Mouse (Mus musculus): ENCODE data around the gene Dnah2. TPM values are rescaled to one million over a fixed set of nuclear protein-coding genes. Genes with fewer than 3 reads are reported as not detected.
"Not testable (repeated sequence)": the region's sequence is repeated elsewhere in the genome, so short reads cannot be mapped to it uniquely, and the experiment has no call there.

Gene Dnah2
- polyA plus RNA-seq, 1 experiment from 2014 or later = 4.8 TPM

GRCm38 (mm10) chr11:69546423-69547053, 2.4 kb downstream of the Dnah2 start:
- peak; percentile 81 for ATAC-seq (ENCODE audit: low FRiP score, low TSS enrichment)
- peak; percentile 92 for DNase-seq
- H3K4me2 ChIP-seq (ENCODE audit: low read length) = peak overlapping the region; percentile 88
- no peaks in the 10 kb centered on the region for H3K9me3 ChIP-seq (ENCODE audit: control insufficient read depth, low read length)
- H3K27me3 ChIP-seq (ENCODE audit: control insufficient read depth, insufficient read depth, low read length) = no peaks in the 10 kb centered on the region
- H3K36me3 ChIP-seq (ENCODE audit: control insufficient read depth, insufficient read depth, low read length) = no peaks in the 10 kb centered on the region
- H3K9ac ChIP-seq (replicated peaks; ENCODE audit: low read length) = peak overlapping the region; percentile 61
- WGBS = under 1% methylated on average over 44 of the region's 44 CpGs
- peaks cover 48% of the 10 kb centered on the region for H3K4me1 ChIP-seq (ENCODE audit: control insufficient read depth, insufficient read depth, low read length)
- H3K4me3 ChIP-seq (replicated peaks; ENCODE audit: low read depth, low read length) = peak overlapping the region; percentile 42
- peak overlapping the region; percentile 93 for H3K27ac ChIP-seq (replicated peaks; ENCODE audit: low read depth, low read length)

- Histone ChIP-seq H3K9me3 (ENCODE audit: control insufficient read depth, low read length) (no peaks in the 10 kb centered on the region), H3K4me1 (ENCODE audit: control insufficient read depth, insufficient read depth, low read length) (peaks cover 48% of the 10 kb centered on the region), H3K4me2 (ENCODE audit: low read length) (peak overlapping the region; percentile 88), H3K4me3 (replicated peaks; ENCODE audit: low read depth, low read length) (peak overlapping the region; percentile 42), H3K36me3 (ENCODE audit: control insufficient read depth, insufficient read depth, low read length) (no peaks in the 10 kb centered on the region), H3K9ac (replicated peaks; ENCODE audit: low read length) (peak overlapping the region; percentile 61), H3K27ac (replicated peaks; ENCODE audit: low read depth, low read length) (peak overlapping the region; percentile 93), H3K27me3 (ENCODE audit: control insufficient read depth, insufficient read depth, low read length) (no peaks in the 10 kb centered on the region)
- ATAC-seq (ENCODE audit: low FRiP score, low TSS enrichment) (0 out of 2 replicates have a peak, but pooled peaks have one; percentile 5), DNase-seq (peak; percentile 60)
- 9% methylated on average over 7 of the region's 7 CpGs for WGBS
Measured at GRCm38 (mm10) chr11:69545957-69546356, 3.0 kb downstream of the Dnah2 start.

GRCm38 (mm10) chr11:69543598-69543997, 5.3 kb downstream of the Dnah2 start:
- Histone ChIP-seq H3K4me3 (replicated peaks; ENCODE audit: low read depth, low read length) (no peak overlapping the region), H3K9ac (replicated peaks; ENCODE audit: low read length) (no peak overlapping the region), H3K9me3 (ENCODE audit: control insufficient read depth, low read length) (no peaks in the 10 kb centered on the region), H3K27me3 (ENCODE audit: control insufficient read depth, insufficient read depth, low read length) (no peaks in the 10 kb centered on the region), H3K27ac (replicated peaks; ENCODE audit: low read depth, low read length) (peak overlapping the region; percentile 71), H3K4me2 (ENCODE audit: low read length) (0 out of 2 replicates have a peak overlapping the region, but pooled peaks have one; percentile 2), H3K4me1 (ENCODE audit: control insufficient read depth, insufficient read depth, low read length) (peaks cover 40% of the 10 kb centered on the region), H3K36me3 (ENCODE audit: control insufficient read depth, insufficient read depth, low read length) (no peaks in the 10 kb centered on the region)
- WGBS = 13% methylated on average over 3 of the region's 3 CpGs
- ATAC-seq (ENCODE audit: low FRiP score, low TSS enrichment) (no peak), DNase-seq (peak; percentile 69)

- not testable (repeated sequence) for ATAC-seq (ENCODE audit: low FRiP score, low TSS enrichment); DNase-seq; H3K27me3 ChIP-seq (ENCODE audit: control insufficient read depth, insufficient read depth, low read length); H3K4me3 ChIP-seq (replicated peaks; ENCODE audit: low read depth, low read length); H3K36me3 ChIP-seq (ENCODE audit: control insufficient read depth, insufficient read depth, low read length); H3K4me2 ChIP-seq (ENCODE audit: low read length); H3K9me3 ChIP-seq (ENCODE audit: control insufficient read depth, low read length); H3K27ac ChIP-seq (replicated peaks; ENCODE audit: low read depth, low read length); H3K9ac ChIP-seq (replicated peaks; ENCODE audit: low read length)
- 88% methylated on average over 1 of the region's 3 CpGs for WGBS
- peaks cover 23% of the 10 kb centered on the region for H3K4me1 ChIP-seq (ENCODE audit: control insufficient read depth, insufficient read depth, low read length)
Measured at GRCm38 (mm10) chr11:69541741-69542140, 7.2 kb downstream of the Dnah2 start.

- Histone ChIP-seq H3K4me2 (ENCODE audit: low read length) (no peak overlapping the region), H3K9me3 (ENCODE audit: control insufficient read depth, low read length) (no peaks in the 10 kb centered on the region), H3K27ac (replicated peaks; ENCODE audit: low read depth, low read length) (no peak overlapping the region), H3K9ac (replicated peaks; ENCODE audit: low read length) (no peak overlapping the region), H3K27me3 (ENCODE audit: control insufficient read depth, insufficient read depth, low read length) (no peaks in the 10 kb centered on the region), H3K4me1 (ENCODE audit: control insufficient read depth, insufficient read depth, low read length) (peaks cover 17% of the 10 kb centered on the region), H3K4me3 (replicated peaks; ENCODE audit: low read depth, low read length) (no peak overlapping the region), H3K36me3 (ENCODE audit: control insufficient read depth, insufficient read depth, low read length) (no peaks in the 10 kb centered on the region)
- no peak for DNase-seq
- 92% methylated on average over 2 of the region's 2 CpGs for whole genome bisulfite sequencing
- no peak for ATAC-seq (ENCODE audit: low FRiP score, low TSS enrichment)
Measured at GRCm38 (mm10) chr11:69540700-69541099, 8.2 kb downstream of the Dnah2 start.

- no peaks in the 10 kb centered on the region for H3K9me3 ChIP-seq (ENCODE audit: control insufficient read depth, low read length)
- no peak for ATAC-seq (ENCODE audit: low FRiP score, low TSS enrichment)
- no peak overlapping the region for H3K4me3 ChIP-seq (replicated peaks; ENCODE audit: low read depth, low read length)
- 64% methylated on average over 1 of the region's 1 CpGs for WGBS
- DNase-seq = no peak
- no peak overlapping the region for H3K27ac ChIP-seq (replicated peaks; ENCODE audit: low read depth, low read length)
- H3K4me1 ChIP-seq (ENCODE audit: control insufficient read depth, insufficient read depth, low read length) = no peaks in the 10 kb centered on the region
- no peak overlapping the region for H3K4me2 ChIP-seq (ENCODE audit: low read length)
- H3K27me3 ChIP-seq (ENCODE audit: control insufficient read depth, insufficient read depth, low read length) = no peaks in the 10 kb centered on the region
- H3K9ac ChIP-seq (replicated peaks; ENCODE audit: low read length) = no peak overlapping the region
- no peaks in the 10 kb centered on the region for H3K36me3 ChIP-seq (ENCODE audit: control insufficient read depth, insufficient read depth, low read length)
Measured at GRCm38 (mm10) chr11:69534990-69535389, 13.9 kb downstream of the Dnah2 start.

- DNase-seq (no peak), ATAC-seq (ENCODE audit: low FRiP score, low TSS enrichment) (no peak)
- no peak overlapping the region for H3K4me2 ChIP-seq (ENCODE audit: low read length)
- no peaks in the 10 kb centered on the region for H3K9me3 ChIP-seq (ENCODE audit: control insufficient read depth, low read length)
- no peaks in the 10 kb centered on the region for H3K27me3 ChIP-seq (ENCODE audit: control insufficient read depth, insufficient read depth, low read length)
- no peak overlapping the region for H3K9ac ChIP-seq (replicated peaks; ENCODE audit: low read length)
- 88% methylated on average over 7 of the region's 7 CpGs for WGBS
- H3K27ac ChIP-seq (replicated peaks; ENCODE audit: low read depth, low read length) = no peak overlapping the region
- no peaks in the 10 kb centered on the region for H3K36me3 ChIP-seq (ENCODE audit: control insufficient read depth, insufficient read depth, low read length)
- peaks cover 5% of the 10 kb centered on the region for H3K4me1 ChIP-seq (ENCODE audit: control insufficient read depth, insufficient read depth, low read length)
- H3K4me3 ChIP-seq (replicated peaks; ENCODE audit: low read depth, low read length) = no peak overlapping the region
Measured at GRCm38 (mm10) chr11:69532480-69533150, 16.3 kb downstream of the Dnah2 start.

GRCm38 (mm10) chr11:69530755-69531154, 18.2 kb downstream of the Dnah2 start:
- H3K9me3 ChIP-seq (ENCODE audit: control insufficient read depth, low read length); ATAC-seq (ENCODE audit: low FRiP score, low TSS enrichment); H3K4me3 ChIP-seq (replicated peaks; ENCODE audit: low read depth, low read length); H3K4me2 ChIP-seq (ENCODE audit: low read length); H3K9ac ChIP-seq (replicated peaks; ENCODE audit: low read length); H3K36me3 ChIP-seq (ENCODE audit: control insufficient read depth, insufficient read depth, low read length); DNase-seq; H3K27ac ChIP-seq (replicated peaks; ENCODE audit: low read depth, low read length); H3K27me3 ChIP-seq (ENCODE audit: control insufficient read depth, insufficient read depth, low read length): not testable (repeated sequence)
- H3K4me1 ChIP-seq (ENCODE audit: control insufficient read depth, insufficient read depth, low read length) = peaks cover 20% of the 10 kb centered on the region
- WGBS = 88% methylated on average over 6 of the region's 6 CpGs

GRCm38 (mm10) chr11:69530281-69530680, 18.6 kb downstream of the Dnah2 start:
- WGBS = 95% methylated on average over 3 of the region's 3 CpGs
- H3K4me1 ChIP-seq (ENCODE audit: control insufficient read depth, insufficient read depth, low read length) = peaks cover 20% of the 10 kb centered on the region
- DNase-seq; H3K27me3 ChIP-seq (ENCODE audit: control insufficient read depth, insufficient read depth, low read length); ATAC-seq (ENCODE audit: low FRiP score, low TSS enrichment); H3K9me3 ChIP-seq (ENCODE audit: control insufficient read depth, low read length); H3K4me2 ChIP-seq (ENCODE audit: low read length); H3K27ac ChIP-seq (replicated peaks; ENCODE audit: low read depth, low read length); H3K9ac ChIP-seq (replicated peaks; ENCODE audit: low read length); H3K4me3 ChIP-seq (replicated peaks; ENCODE audit: low read depth, low read length); H3K36me3 ChIP-seq (ENCODE audit: control insufficient read depth, insufficient read depth, low read length): not testable (repeated sequence)

Data from midbrain, embryonic 14.5 days (tissue).